Mouse (Mus musculus): Measurements from ENCODE around the gene Lmod2.

Gene Lmod2

GRCm38 (mm10) chr6:24602351-24602750 is 4.8 kb downstream of the Lmod2 start:
- no peak for DNase-seq (ENCODE audit: low spot score)

DNA sequence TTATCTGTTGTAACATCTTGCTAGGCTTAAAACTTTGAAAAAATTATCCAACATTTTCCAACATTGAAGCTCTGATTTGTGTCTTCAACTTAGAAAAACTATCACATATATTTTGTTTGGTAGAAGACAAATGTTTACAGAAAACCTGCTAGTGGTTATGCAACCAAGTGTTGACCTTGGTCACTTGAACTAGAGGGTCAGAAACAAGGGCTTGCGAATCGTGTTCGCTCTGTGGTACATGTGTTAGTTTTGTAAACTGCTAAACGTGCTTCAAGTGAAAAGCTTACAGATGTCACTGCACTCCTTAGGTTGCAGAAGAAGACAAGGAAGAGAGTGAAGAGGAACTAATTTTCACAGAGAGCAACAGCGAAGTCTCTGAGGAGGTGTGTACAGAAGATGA is 5.4 kb downstream of the Lmod2 start:
- DNase-seq (ENCODE audit: low spot score), result no peak

GRCm38 (mm10) chr6:24604289-24604688 is 6.7 kb downstream of the Lmod2 start:
- no peak for DNase-seq (ENCODE audit: low spot score)

GRCm38 (mm10) chr6:24605631-24606030 is 8.1 kb downstream of the Lmod2 start:
- DNase-seq (ENCODE audit: low spot score), result no peak

GRCm38 (mm10) chr6:24606512-24606911 is 8.9 kb downstream of the Lmod2 start:
- DNase-seq (ENCODE audit: low spot score), result no peak

- no peak for DNase-seq (ENCODE audit: low spot score)
Measured at GRCm38 (mm10) chr6:24607531-24607930, 10.0 kb downstream of the Lmod2 start.

- no peak for DNase-seq (ENCODE audit: low spot score)
Measured at GRCm38 (mm10) chr6:24608129-24608528, 10.6 kb downstream of the Lmod2 start.

DNA sequence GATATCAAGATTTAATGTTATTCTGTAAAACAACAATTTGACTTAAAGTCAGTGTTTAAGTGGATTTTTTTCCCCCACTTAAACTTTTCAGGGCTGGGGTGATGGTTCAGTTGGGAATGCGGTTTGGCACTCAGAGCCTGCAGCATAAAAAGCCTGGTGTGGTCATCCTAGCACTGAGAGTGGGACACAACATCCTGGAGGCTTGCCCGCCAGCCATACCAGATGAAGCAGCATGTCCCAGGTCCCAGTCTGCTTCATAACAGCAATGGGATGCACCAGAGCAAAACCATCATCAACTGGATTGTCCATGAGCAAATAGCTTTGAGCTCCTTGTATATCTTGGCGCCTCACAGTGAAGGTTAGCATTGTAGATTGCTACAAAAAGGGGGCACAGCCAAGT is 11.1 kb downstream of the Lmod2 start:
- DNase-seq (ENCODE audit: low spot score), result no peak

DNA sequence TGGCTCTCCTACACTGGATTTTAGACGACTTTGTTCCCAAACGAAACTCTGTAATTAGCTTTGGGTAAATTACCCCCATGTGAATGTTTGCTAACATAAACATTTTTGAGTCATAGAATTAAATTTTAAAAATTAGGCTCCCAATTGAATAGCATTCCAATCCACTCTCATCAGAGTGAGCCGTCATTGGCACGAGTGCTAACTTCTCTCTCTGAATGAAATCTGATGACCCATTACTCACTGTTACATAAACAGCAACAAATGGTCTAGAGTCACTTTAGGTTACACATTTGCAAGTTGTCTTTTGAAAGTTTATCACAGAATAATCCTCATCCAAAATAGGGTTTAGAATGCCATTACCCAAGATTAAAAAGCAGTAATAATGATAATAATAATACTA is 12.0 kb downstream of the Lmod2 start:
- no peak for DNase-seq (ENCODE audit: low spot score)

- no peak for DNase-seq (ENCODE audit: low spot score)
Measured at GRCm38 (mm10) chr6:24610358-24610757, 12.8 kb downstream of the Lmod2 start.

- DNase-seq (ENCODE audit: low spot score), result no peak
Measured at GRCm38 (mm10) chr6:24612074-24612755, 14.7 kb downstream of the Lmod2 start.

GRCm38 (mm10) chr6:24613346-24613745 is 15.8 kb downstream of the Lmod2 start:
- DNase-seq (ENCODE audit: low spot score), result no peak

- DNase-seq (ENCODE audit: low spot score), result no peak
Measured at GRCm38 (mm10) chr6:24613918-24614317, 16.4 kb downstream of the Lmod2 start.

DNA sequence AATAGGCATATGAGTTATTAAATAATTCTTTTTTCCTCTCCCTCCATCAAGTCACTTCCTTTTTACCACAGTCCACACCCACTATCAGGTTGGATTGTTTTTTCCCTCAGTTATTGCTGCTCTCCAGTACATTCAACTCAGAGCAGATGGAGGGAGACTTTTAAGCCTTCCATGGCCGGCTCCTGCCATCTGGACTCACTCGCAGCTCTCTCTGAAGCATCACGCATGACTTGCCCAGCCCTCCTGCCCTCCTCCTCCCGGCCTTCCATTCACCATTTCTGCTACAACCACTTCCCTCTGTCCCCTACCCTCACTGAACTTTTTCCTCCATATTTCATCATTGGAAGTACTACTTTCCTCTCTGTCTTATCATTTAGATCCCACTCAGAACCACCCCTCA is 19.2 kb downstream of the Lmod2 start:
- no peak for DNase-seq (ENCODE audit: low spot score)

GRCm38 (mm10) chr6:24619285-24620045 is 21.9 kb downstream of the Lmod2 start:
- DNase-seq (ENCODE audit: low spot score), result no peak

DNA sequence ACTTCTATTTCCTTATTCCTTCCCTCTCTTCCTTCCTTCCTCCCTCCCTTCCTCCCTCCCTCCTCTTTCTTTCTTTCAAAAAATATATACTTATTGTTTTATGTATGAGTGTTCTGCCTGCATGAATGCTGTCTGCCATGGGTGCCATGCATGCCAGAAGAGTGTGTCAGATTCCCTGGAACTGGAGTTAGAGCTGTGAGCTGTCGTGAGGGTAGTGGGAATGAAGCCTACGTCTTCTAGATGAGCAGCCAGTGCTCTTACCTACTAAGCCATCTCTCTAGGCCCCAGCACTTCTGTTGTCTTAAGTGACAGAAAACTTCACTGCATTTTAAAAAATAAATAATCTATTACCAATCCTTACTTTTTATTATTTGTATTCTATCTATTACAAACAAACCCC is 23.4 kb downstream of the Lmod2 start:
- no peak for DNase-seq (ENCODE audit: low spot score)

DNA sequence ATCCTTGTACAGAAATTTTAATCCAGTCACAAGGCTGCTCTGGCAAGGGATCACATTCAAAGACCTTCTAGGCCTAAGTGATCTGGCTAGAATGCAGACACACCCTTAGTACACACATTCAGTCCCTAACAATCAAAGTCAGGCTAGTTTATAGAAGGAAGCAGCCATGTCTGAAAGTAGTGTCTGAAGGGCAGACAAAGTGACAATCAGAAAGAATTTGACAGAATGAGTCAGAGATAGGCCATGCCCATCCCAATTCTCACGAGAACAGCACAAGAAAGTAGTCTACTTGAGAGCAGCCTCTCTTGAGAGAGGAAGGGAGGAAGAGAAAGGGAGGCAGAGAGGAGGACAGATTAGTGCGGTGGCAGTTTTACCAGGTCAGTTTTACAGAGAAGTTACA is 24.5 kb downstream of the Lmod2 start:
- DNase-seq (ENCODE audit: low spot score), result no peak

- DNase-seq (ENCODE audit: low spot score), result peak; percentile 53
Measured at GRCm38 (mm10) chr6:24627586-24628030, 30.0 kb downstream of the Lmod2 start.

DNA sequence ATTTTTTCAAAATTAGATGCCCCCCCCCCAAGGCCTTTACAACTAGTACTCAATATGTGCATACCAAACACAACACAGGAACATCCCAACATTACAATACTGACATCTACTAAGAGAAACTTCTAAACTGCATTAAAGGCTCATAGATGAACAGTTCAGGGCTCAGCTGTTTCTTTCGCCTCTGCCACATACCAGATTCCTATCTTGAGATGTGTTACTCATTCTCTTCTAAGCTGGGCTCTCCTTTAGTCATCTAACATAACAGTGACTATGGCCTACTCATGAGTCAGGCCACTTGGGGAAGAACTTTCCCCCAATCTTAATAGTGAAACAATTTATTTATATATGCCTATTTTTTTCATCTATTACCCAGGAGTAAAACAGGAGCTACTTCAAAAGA is 30.9 kb downstream of the Lmod2 start:
- DNase-seq (ENCODE audit: low spot score), result no peak

- DNase-seq (ENCODE audit: low spot score), result no peak
Measured at GRCm38 (mm10) chr6:24632061-24632460, 34.5 kb downstream of the Lmod2 start.

GRCm38 (mm10) chr6:24634065-24634464 is 36.5 kb downstream of the Lmod2 start:
- no peak for DNase-seq (ENCODE audit: low spot score)

DNA sequence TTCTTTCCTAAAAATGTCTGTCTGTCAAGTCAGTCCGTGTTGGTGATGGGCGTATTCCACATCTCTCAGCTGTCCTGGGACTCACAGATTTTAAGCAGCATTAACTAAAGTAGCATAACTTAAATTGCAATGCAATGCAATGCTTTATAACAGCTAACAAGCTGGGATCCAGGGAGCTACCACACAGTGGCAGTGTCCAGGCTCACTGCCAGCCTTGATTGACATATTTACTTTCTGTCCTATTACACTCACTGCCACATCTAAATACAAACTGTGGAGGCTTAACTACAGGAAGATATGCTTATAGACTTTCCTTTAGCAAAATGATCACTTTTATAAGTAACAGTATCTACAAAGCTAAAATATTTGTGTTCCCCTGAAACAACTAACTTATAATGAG is 38.3 kb downstream of the Lmod2 start:
- DNase-seq (ENCODE audit: low spot score), result no peak

DNA sequence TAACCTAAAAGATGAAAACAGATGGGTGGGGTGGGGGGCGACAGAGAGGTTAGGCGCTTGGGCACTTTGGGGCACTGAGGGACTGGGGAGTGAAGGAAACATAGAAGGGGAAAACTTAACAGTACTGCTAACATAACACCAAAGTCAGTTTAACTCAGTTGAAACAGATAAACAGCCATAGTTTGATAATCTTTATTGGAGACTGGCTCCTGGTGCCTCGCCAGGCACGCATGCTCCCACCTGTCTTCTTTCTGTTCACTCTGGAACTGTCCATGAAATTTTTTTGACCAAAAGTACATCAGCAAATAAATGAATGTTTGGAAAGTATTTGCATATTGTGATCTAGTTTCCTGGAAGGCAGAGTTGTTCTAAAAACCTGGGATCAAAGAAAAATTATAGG is 43.7 kb downstream of the Lmod2 start:
- DNase-seq (ENCODE audit: low spot score), result no peak

- no peak for DNase-seq (ENCODE audit: low spot score)
Measured at GRCm38 (mm10) chr6:24642161-24642560, 44.6 kb downstream of the Lmod2 start.
